Mouse (Mus musculus) gastrocnemius, postnatal 36 days (tissue): ENCODE results near the gene Vmn1r219. TPM values are rescaled to one million over a fixed set of nuclear protein-coding genes. Genes with fewer than 3 reads are reported as not detected.
"Not testable (repeated sequence)": the region's sequence is repeated elsewhere in the genome, so short reads cannot be mapped to it uniquely, and the experiment has no call there.

Experiments used
- DNase-seq, 2 experiments: peaks; one replicate each; pipeline ENCODE4 v3.0.0; 2022
- intact Hi-C: fragments of 180-260 bp; cut with DNase I; formaldehyde crosslinking; loops from one replicate; pipeline ENCODE4 v1.15.1; 2025
- long read RNA-seq, 2 experiments: library from polyadenylated mRNA; stranded (forward); transcript quantifications; one replicate each; pipeline ENCODE4 v2.0.0; 2021
- total RNA-seq, 2 experiments: library from RNA; stranded (reverse); gene quantifications; 2 replicates each; pipeline ENCODE4 v1.2.3; 2021

Gene Vmn1r219
- not detected for total RNA-seq
- long read RNA-seq, experiment 1, result 0 reads
- long read RNA-seq, experiment 2, result 0 reads

GRCm38 (mm10) chr13:23159012-23159411, at the start of gene Vmn1r219:
Gene Vmn1r219 (plus strand): TSS chr13:23159312.
- intact Hi-C loops, result no loop called here
- no peak for DNase-seq

- intact Hi-C loops, DNase-seq: not testable (repeated sequence)
Measured at GRCm38 (mm10) chr13:23118126-23118525, 41.0 kb upstream of the Vmn1r219 start, which contains the start of gene Vmn1r217. Gene Vmn1r217 (minus strand): TSS chr13:23118226.

GRCm38 (mm10) chr13:23120611-23121010, 38.5 kb upstream of the Vmn1r219 start:
- intact Hi-C loops, result no loop called here
- no peak for DNase-seq

- no peak for DNase-seq
- intact Hi-C loops, result no loop called here
Measured at GRCm38 (mm10) chr13:23133099-23133498, 26.0 kb upstream of the Vmn1r219 start, which contains the start of gene Vmn1r218. Gene Vmn1r218 (plus strand): TSS chr13:23133155.

- DNase-seq, result no peak
- intact Hi-C loops, result no loop called here
Measured at GRCm38 (mm10) chr13:23133501-23133900, 25.6 kb upstream of the Vmn1r219 start.

- intact Hi-C loops, result no loop called here
- no peak for DNase-seq
Measured at GRCm38 (mm10) chr13:23138880-23139279, 20.2 kb upstream of the Vmn1r219 start.

- intact Hi-C loops, result no loop called here
- DNase-seq, result no peak
Measured at GRCm38 (mm10) chr13:23157848-23158247, 1.3 kb upstream of the Vmn1r219 start.

GRCm38 (mm10) chr13:23166471-23166870, 7.4 kb downstream of the Vmn1r219 start:
- DNase-seq, intact Hi-C loops: not testable (repeated sequence)

GRCm38 (mm10) chr13:23187875-23188274, 28.8 kb downstream of the Vmn1r219 start, which contains the start of gene Vmn1r220:
Gene Vmn1r220 (minus strand): TSS chr13:23187975.
- DNase-seq, result no peak
- intact Hi-C loops, result no loop called here

- intact Hi-C loops, DNase-seq: not testable (repeated sequence)
Measured at GRCm38 (mm10) chr13:23203885-23204284, 44.8 kb downstream of the Vmn1r219 start.

- intact Hi-C loops, DNase-seq: not testable (repeated sequence)
Measured at GRCm38 (mm10) chr13:23213827-23214226, 54.7 kb downstream of the Vmn1r219 start, which contains the start of gene Vmn1r221. Gene Vmn1r221 (plus strand): TSS chr13:23214127.

Other genes starting within 250 kb of the Vmn1r219 start
- not detected for gene Vmn1r213, start 151.7 kb upstream of the Vmn1r219 start, total RNA-seq
- not detected for gene Vmn1r214, start 128.9 kb upstream of the Vmn1r219 start, total RNA-seq
- gene Vmn1r215, start 91.3 kb upstream of the Vmn1r219 start, total RNA-seq, result not detected
- not detected for gene Vmn1r217, start 41.1 kb upstream of the Vmn1r219 start, total RNA-seq
- gene Vmn1r218, start 26.2 kb upstream of the Vmn1r219 start, total RNA-seq, result not detected
- gene Vmn1r220, start 28.7 kb downstream of the Vmn1r219 start, total RNA-seq, result not detected
- gene Vmn1r221, start 54.8 kb downstream of the Vmn1r219 start, total RNA-seq, result not detected
- not detected for gene Vmn1r222, start 76.6 kb downstream of the Vmn1r219 start, total RNA-seq
- gene Vmn1r223, start 87.8 kb downstream of the Vmn1r219 start, total RNA-seq, result not detected
- gene Zfp322a, start 209.9 kb downstream of the Vmn1r219 start, total RNA-seq, result 10 to 100 TPM in 1 of 2 experiments, 1 to 10 TPM in 1; 8.4 to 11.1 TPM